Mouse (Mus musculus): Measurements from ENCODE around the gene Bri3.

DNA sequence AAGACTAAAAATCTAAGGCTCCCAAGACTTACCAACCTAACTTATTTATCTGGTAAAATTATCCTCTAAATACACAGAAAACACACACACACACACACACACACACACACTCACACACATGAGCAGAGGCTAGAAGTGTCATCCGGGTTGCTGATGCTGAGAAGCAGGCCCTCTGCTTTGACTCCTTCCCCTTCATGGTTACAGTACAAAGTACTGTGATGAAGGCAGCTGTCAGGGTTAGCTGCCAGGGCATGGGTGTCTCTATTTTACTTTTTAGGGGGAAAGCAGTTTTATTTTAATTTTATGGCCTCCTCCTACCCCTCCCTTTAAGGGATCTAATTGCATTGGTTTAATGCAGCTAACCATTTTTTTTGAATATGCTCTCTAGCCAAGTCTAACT lies 51.1 kb downstream of the Bri3 start:
- TF ChIP-seq GATA1 (IDR thresholded peaks at IDR 0.05; ENCODE audit: low read length) (no peak), TAL1 (IDR thresholded peaks at IDR 0.05; ENCODE audit: low read length) (no peak)

Data from erythroblast, embryonic 14.5 days (primary cell).